Mouse (Mus musculus): ENCODE data around the gene Nek2.

GRCm38 (mm10) chr1:191864551-191865027, 43.3 kb downstream of the Nek2 start:
- TF ChIP-seq CTCF (IDR thresholded peaks at IDR 0.05; ENCODE audit: low read depth): no peak
- TF ChIP-seq EP300 (IDR thresholded peaks at IDR 0.05; ENCODE audit: low read depth): no peak
